Mouse (Mus musculus) ES-Bruce4 (cell line): ENCODE measurements at regions not wholly inside any gene's neighbourhood (a gene's known extent, or its start where the extent isn't known, plus 50 kb on each side); places are given as distances from the start of the nearest gene placed in this dataset.

Source experiments
- CTCF ChIP-seq: IDR thresholded peaks from one replicate; pipeline ENCODE4 v1.8.1; 2011; ENCODE audit warnings: low read depth, low read length
- EP300 ChIP-seq: IDR thresholded peaks from 2 replicates; pipeline ENCODE4 v1.6.1; 2011; ENCODE audit warnings: low read depth, low read length; ENCODE audit not compliant: insufficient read depth
- POLR2A ChIP-seq: IDR thresholded peaks from one replicate; pipeline ENCODE4 v1.8.1; 2011; ENCODE audit warnings: low read length; ENCODE audit not compliant: insufficient read depth

DNA sequence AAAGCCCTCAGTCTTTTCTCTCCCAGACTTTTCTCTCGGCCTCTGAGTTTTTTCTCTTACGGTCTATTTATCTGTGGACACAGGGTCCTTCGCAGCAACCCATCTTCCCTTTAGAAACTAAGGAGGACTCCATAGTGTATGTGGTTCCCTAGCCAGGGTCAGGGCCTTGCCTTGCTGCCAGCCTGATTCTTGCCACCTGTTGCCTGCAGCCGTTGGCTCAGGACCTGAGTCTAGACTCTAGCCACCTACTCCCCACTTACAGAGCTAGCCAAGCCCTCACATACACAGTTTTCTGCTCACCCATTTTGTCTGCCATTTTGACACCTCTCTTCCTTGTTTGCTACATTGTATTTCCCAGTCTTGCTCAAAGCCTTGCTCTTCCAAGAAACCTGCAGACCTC is 165.2 kb downstream of the Zfp36l1 start:
- TF ChIP-seq CTCF (no peak), EP300 (no peak), POLR2A (no peak)
